Mouse (Mus musculus): ENCODE measurements around the gene Kcnh1. TPM values are rescaled to one million over a fixed set of nuclear protein-coding genes. Genes with fewer than 3 reads are reported as not detected.

Kcnh1 gene
- polyA plus RNA-seq, 1 experiment, result 0.14 TPM

GRCm38 (mm10) chr1:192371943-192372614, 181.5 kb downstream of the Kcnh1 start:
- Histone ChIP-seq H3K27ac (ENCODE audit: control insufficient read depth, insufficient read depth, low read depth, low read length) (no peak overlapping the region), H3K4me3 (ENCODE audit: control insufficient read depth, low read depth, low read length) (no peak overlapping the region), H3K27me3 (ENCODE audit: control insufficient read depth, insufficient read depth, low read length) (no peaks in the 10 kb centered on the region), H3K36me3 (ENCODE audit: control insufficient read depth, insufficient read depth, low read length) (no peaks in the 10 kb centered on the region), H3K4me1 (ENCODE audit: control insufficient read depth, insufficient read depth, low read length) (no peaks in the 10 kb centered on the region)
- TF ChIP-seq CTCF (IDR thresholded peaks at IDR 0.05; ENCODE audit: control insufficient read depth, insufficient read depth, insufficient replicate concordance, low read depth, low read length) (no peak), POLR2A (IDR thresholded peaks at IDR 0.05; ENCODE audit: control insufficient read depth, low read depth, low read length) (no peak)

DNA sequence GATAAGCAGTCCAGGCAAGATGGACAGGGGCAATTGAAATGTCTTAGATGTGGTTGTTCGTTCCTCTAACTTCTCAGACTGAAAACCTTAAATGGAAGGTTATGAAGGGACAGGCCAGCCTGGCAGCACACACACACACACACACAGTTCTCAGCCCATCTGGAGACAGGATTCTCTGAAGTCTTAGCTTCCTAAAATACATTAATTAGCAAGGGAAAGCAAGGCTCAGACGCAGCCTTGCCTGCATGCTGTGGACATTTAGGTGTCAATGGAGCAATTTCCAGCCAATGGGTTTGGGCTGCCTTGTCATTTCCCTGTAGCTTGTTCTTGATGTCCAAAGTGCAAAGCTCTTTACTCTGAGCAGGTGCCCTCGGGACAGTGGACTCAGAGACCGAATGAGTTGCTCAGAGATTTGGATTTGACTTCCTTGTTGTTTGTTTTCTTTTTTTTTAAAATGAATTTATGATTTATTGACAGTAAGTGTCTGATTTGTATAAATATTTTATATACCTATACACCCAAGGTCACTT, 188.0 kb downstream of the Kcnh1 start:
- no peaks in the 10 kb centered on the region for H3K27me3 ChIP-seq (ENCODE audit: control insufficient read depth, insufficient read depth, low read length)
- H3K4me3 ChIP-seq (ENCODE audit: control insufficient read depth, low read depth, low read length), result no peak overlapping the region
- H3K27ac ChIP-seq (ENCODE audit: control insufficient read depth, insufficient read depth, low read depth, low read length), result no peak overlapping the region
- no peaks in the 10 kb centered on the region for H3K36me3 ChIP-seq (ENCODE audit: control insufficient read depth, insufficient read depth, low read length)
- H3K4me1 ChIP-seq (ENCODE audit: control insufficient read depth, insufficient read depth, low read length), result no peaks in the 10 kb centered on the region
- no peak for TF ChIP-seq CTCF (IDR thresholded peaks at IDR 0.05; ENCODE audit: control insufficient read depth, insufficient read depth, insufficient replicate concordance, low read depth, low read length)

GRCm38 (mm10) chr1:192380596-192381041, 190.0 kb downstream of the Kcnh1 start:
- H3K36me3 ChIP-seq (ENCODE audit: control insufficient read depth, insufficient read depth, low read length), result no peaks in the 10 kb centered on the region
- H3K4me3 ChIP-seq (ENCODE audit: control insufficient read depth, low read depth, low read length), result no peak overlapping the region
- no peaks in the 10 kb centered on the region for H3K4me1 ChIP-seq (ENCODE audit: control insufficient read depth, insufficient read depth, low read length)
- H3K27me3 ChIP-seq (ENCODE audit: control insufficient read depth, insufficient read depth, low read length), result no peaks in the 10 kb centered on the region
- TF ChIP-seq CTCF (IDR thresholded peaks at IDR 0.05; ENCODE audit: control insufficient read depth, insufficient read depth, insufficient replicate concordance, low read depth, low read length) (no peak), POLR2A (IDR thresholded peaks at IDR 0.05; ENCODE audit: control insufficient read depth, low read depth, low read length) (no peak)
- no peak overlapping the region for H3K27ac ChIP-seq (ENCODE audit: control insufficient read depth, insufficient read depth, low read depth, low read length)

DNA sequence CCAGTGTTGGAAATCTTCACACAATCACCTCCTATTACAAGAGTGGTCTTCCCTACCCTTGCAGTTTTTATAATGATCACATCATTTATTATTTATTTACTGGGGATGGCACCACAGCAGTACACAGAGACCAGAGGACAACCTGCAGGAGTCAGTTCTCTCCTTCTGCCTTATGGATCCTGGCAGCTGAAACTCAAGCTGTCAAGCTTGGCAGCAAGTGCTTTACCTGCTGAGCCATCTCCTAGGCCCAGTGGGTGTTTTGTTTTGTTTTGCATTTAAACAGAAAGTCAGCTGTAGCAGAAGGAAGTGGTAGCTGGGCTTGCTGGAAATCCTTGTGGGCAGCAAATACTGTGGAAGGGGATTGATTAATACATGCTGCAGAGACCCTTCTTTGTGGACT, 197.1 kb downstream of the Kcnh1 start:
- no peak overlapping the region for H3K27ac ChIP-seq (ENCODE audit: control insufficient read depth, insufficient read depth, low read depth, low read length)
- TF ChIP-seq POLR2A (IDR thresholded peaks at IDR 0.05; ENCODE audit: control insufficient read depth, low read depth, low read length) (no peak), CTCF (IDR thresholded peaks at IDR 0.05; ENCODE audit: control insufficient read depth, insufficient read depth, insufficient replicate concordance, low read depth, low read length) (no peak)
- no peaks in the 10 kb centered on the region for H3K4me1 ChIP-seq (ENCODE audit: control insufficient read depth, insufficient read depth, low read length)
- H3K4me3 ChIP-seq (ENCODE audit: control insufficient read depth, low read depth, low read length), result no peak overlapping the region
- no peaks in the 10 kb centered on the region for H3K36me3 ChIP-seq (ENCODE audit: control insufficient read depth, insufficient read depth, low read length)
- H3K27me3 ChIP-seq (ENCODE audit: control insufficient read depth, insufficient read depth, low read length), result no peaks in the 10 kb centered on the region

GRCm38 (mm10) chr1:192391041-192391440, 200.5 kb downstream of the Kcnh1 start:
- TF ChIP-seq POLR2A (IDR thresholded peaks at IDR 0.05; ENCODE audit: control insufficient read depth, low read depth, low read length) (no peak), CTCF (IDR thresholded peaks at IDR 0.05; ENCODE audit: control insufficient read depth, insufficient read depth, insufficient replicate concordance, low read depth, low read length) (no peak)
- Histone ChIP-seq H3K27ac (ENCODE audit: control insufficient read depth, insufficient read depth, low read depth, low read length) (no peak overlapping the region), H3K4me1 (ENCODE audit: control insufficient read depth, insufficient read depth, low read length) (no peaks in the 10 kb centered on the region), H3K27me3 (ENCODE audit: control insufficient read depth, insufficient read depth, low read length) (no peaks in the 10 kb centered on the region), H3K36me3 (ENCODE audit: control insufficient read depth, insufficient read depth, low read length) (no peaks in the 10 kb centered on the region), H3K4me3 (ENCODE audit: control insufficient read depth, low read depth, low read length) (no peak overlapping the region)

DNA sequence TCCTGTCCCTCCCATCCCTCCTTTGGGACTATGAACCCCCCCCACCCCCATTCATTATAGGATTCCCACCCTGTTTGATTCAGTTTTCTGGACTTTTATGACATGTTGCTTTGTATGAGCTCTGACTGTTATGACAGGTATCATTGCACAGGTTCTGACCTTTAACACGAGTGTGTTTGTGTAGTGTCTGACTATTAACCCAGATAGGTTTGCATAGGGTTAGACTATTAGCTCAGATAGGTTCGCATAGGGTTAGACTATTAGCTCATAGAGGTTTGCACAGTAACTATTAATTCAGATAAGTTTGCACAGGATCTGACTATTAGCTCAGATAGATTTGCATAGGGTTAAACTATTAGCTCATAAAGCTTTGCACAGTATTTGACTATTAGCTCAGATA, 201.7 kb downstream of the Kcnh1 start:
- H3K4me3 ChIP-seq (ENCODE audit: control insufficient read depth, low read depth, low read length), result no peak overlapping the region
- no peak for TF ChIP-seq POLR2A (IDR thresholded peaks at IDR 0.05; ENCODE audit: control insufficient read depth, low read depth, low read length)
- no peak for TF ChIP-seq CTCF (IDR thresholded peaks at IDR 0.05; ENCODE audit: control insufficient read depth, insufficient read depth, insufficient replicate concordance, low read depth, low read length)
- H3K36me3 ChIP-seq (ENCODE audit: control insufficient read depth, insufficient read depth, low read length), result no peaks in the 10 kb centered on the region
- H3K4me1 ChIP-seq (ENCODE audit: control insufficient read depth, insufficient read depth, low read length), result no peaks in the 10 kb centered on the region
- H3K27me3 ChIP-seq (ENCODE audit: control insufficient read depth, insufficient read depth, low read length), result no peaks in the 10 kb centered on the region
- H3K27ac ChIP-seq (ENCODE audit: control insufficient read depth, insufficient read depth, low read depth, low read length), result no peak overlapping the region

GRCm38 (mm10) chr1:192399667-192400490, 209.3 kb downstream of the Kcnh1 start:
- Histone ChIP-seq H3K27ac (ENCODE audit: control insufficient read depth, insufficient read depth, low read depth, low read length) (no peak overlapping the region), H3K27me3 (ENCODE audit: control insufficient read depth, insufficient read depth, low read length) (no peaks in the 10 kb centered on the region), H3K36me3 (ENCODE audit: control insufficient read depth, insufficient read depth, low read length) (no peaks in the 10 kb centered on the region), H3K4me1 (ENCODE audit: control insufficient read depth, insufficient read depth, low read length) (no peaks in the 10 kb centered on the region), H3K4me3 (ENCODE audit: control insufficient read depth, low read depth, low read length) (no peak overlapping the region)
- TF ChIP-seq POLR2A (IDR thresholded peaks at IDR 0.05; ENCODE audit: control insufficient read depth, low read depth, low read length) (no peak), CTCF (IDR thresholded peaks at IDR 0.05; ENCODE audit: control insufficient read depth, insufficient read depth, insufficient replicate concordance, low read depth, low read length) (no peak)

Measured in testis, adult 2 months (tissue).